Mouse (Mus musculus): ENCODE results near the gene Naa80. TPM values are rescaled to one million over a fixed set of nuclear protein-coding genes. Genes with fewer than 3 reads are reported as not detected.

Gene Naa80
- polyA plus RNA-seq, 1 experiment from 2014 or later: 15.1 TPM

DNA sequence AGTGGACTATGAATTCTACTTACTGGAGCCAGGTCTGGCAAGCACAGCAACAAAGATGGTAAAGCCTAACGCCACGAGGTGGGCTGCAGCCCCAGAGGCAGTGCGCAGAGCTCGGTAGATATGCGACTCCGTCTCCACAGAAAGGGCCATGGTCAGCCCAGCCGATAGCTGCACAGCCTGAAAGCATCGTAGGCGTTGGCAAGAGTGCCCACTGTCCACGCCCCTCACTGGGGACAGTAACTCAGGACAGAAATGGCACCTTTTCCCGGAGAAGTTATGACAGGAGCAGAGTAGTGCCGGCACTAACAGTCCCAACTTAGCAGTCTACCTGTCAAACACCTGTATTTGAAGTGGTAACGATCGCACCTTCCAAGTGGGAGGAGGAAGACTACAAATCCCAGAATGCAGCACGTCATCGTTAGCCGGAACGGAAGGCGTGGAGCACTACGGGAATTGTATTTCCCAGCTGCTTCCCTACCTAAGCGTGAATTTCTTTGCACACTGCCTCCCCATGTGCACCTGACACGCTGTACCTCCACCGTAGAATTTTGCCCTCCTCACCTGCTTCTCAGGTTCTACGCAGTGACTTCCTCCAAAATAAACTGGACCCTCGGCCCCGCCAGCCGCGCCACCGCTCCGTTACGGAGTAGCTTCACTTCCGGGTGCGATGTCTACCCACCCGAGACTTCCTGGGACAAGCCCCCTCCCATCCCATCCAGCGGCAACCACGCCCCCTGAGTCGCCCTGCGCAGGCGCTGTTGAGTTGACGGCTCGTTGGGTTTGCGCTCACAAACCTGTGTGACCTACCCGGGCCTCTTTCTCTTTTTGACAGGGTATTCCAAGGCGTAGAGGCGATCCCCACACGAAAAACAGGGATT, 37.0 kb upstream of the Naa80 start, which contains the start of the genes Cyb561d2 and Nprl2:
Gene Cyb561d2 (minus strand): TSS at position 720 of the 878 bp plus-strand sequence.
Gene Nprl2 (plus strand): TSS at position 753 of the 878 bp plus-strand sequence.
- under 1% methylated on average over 46 of the region's 46 CpGs for WGBS
- peaks cover 28% of the 10 kb centered on the region for H3K4me1 ChIP-seq (ENCODE audit: control insufficient read depth, insufficient read depth, low read length)
- H3K36me3 ChIP-seq (ENCODE audit: control insufficient read depth, insufficient read depth): peaks cover 30% of the 10 kb centered on the region
- peak within 1 kb of the TSS; percentile 92 for H3K4me3 ChIP-seq (ENCODE audit: low read length)
- no peaks in the 10 kb centered on the region for H3K27me3 ChIP-seq (ENCODE audit: control insufficient read depth, insufficient read depth, low read length)
- H3K9ac ChIP-seq (ENCODE audit: low read length): peak within 1 kb of the TSS; percentile 90
- H3K4me2 ChIP-seq (ENCODE audit: low read depth, low read length): peak within 1 kb of the TSS; percentile 99
- peak within 1 kb of the TSS; percentile 74 for H3K27ac ChIP-seq (ENCODE audit: low read length)
- no peaks in the 10 kb centered on the region for H3K9me3 ChIP-seq (replicated peaks; ENCODE audit: control insufficient read depth, low read length)
- ATAC-seq (replicated peaks; ENCODE audit: extremely low read depth, insufficient read depth, low FRiP score): peak; percentile 88

DNA sequence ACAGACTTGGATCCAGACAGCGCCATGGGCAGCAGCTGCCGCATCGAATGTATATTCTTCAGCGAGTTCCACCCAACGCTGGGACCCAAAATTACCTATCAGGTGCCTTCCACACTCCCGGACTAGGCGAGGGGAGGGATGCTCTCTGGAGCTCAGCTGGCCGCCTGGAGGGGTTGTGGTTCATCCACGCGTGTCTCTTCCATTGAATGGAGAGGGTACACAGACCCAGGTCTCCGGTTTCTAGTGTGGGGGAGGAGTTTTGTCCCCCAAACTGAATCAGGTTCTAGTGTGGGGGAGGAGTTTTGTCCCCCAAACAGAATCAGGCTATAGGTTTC, 36.4 kb upstream of the Naa80 start:
- no peak; the same call in 1 of the 2 replicates for ATAC-seq (replicated peaks; ENCODE audit: extremely low read depth, insufficient read depth, low FRiP score)
- Histone ChIP-seq H3K4me3 (ENCODE audit: low read length) (peak overlapping the region; percentile 92), H3K9me3 (replicated peaks; ENCODE audit: control insufficient read depth, low read length) (no peaks in the 10 kb centered on the region), H3K4me1 (ENCODE audit: control insufficient read depth, insufficient read depth, low read length) (peaks cover 29% of the 10 kb centered on the region), H3K4me2 (ENCODE audit: low read depth, low read length) (peak overlapping the region; percentile 99), H3K27ac (ENCODE audit: low read length) (peak overlapping the region; percentile 59; the same call in 1 of the 2 replicates), H3K9ac (ENCODE audit: low read length) (peak overlapping the region; percentile 90), H3K27me3 (ENCODE audit: control insufficient read depth, insufficient read depth, low read length) (no peaks in the 10 kb centered on the region), H3K36me3 (ENCODE audit: control insufficient read depth, insufficient read depth) (peaks cover 30% of the 10 kb centered on the region)
- WGBS: 2% methylated on average over 11 of the region's 11 CpGs

DNA sequence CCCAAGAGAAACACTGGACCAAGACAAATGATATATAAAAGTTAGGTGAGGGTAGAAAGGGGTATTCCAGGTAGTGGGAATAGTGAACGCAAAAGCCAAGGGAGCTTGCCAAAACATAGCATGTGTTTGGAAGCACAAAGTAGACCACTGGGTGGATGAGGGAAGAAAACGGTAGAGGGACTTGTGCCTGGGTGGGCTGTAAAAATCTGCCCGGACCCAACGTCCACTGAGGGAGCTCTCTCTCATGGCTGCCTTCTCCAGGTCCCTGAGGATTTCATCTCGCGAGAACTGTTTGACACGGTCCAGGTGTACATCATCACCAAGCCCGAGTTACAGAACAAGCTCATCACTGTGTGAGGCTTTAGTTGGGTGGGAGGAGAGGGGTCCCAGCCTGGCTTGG, 36.0 kb upstream of the Naa80 start:
- Histone ChIP-seq H3K4me1 (ENCODE audit: control insufficient read depth, insufficient read depth, low read length) (peaks cover 30% of the 10 kb centered on the region), H3K9ac (ENCODE audit: low read length) (peak overlapping the region; percentile 90), H3K9me3 (replicated peaks; ENCODE audit: control insufficient read depth, low read length) (no peaks in the 10 kb centered on the region), H3K27me3 (ENCODE audit: control insufficient read depth, insufficient read depth, low read length) (no peaks in the 10 kb centered on the region), H3K36me3 (ENCODE audit: control insufficient read depth, insufficient read depth) (peaks cover 28% of the 10 kb centered on the region), H3K4me2 (ENCODE audit: low read depth, low read length) (peak overlapping the region; percentile 99), H3K27ac (ENCODE audit: low read length) (no peak overlapping the region), H3K4me3 (ENCODE audit: low read length) (peak overlapping the region; percentile 92)
- ATAC-seq (replicated peaks; ENCODE audit: extremely low read depth, insufficient read depth, low FRiP score): no peak
- WGBS: 38% methylated on average over 8 of the region's 8 CpGs

DNA sequence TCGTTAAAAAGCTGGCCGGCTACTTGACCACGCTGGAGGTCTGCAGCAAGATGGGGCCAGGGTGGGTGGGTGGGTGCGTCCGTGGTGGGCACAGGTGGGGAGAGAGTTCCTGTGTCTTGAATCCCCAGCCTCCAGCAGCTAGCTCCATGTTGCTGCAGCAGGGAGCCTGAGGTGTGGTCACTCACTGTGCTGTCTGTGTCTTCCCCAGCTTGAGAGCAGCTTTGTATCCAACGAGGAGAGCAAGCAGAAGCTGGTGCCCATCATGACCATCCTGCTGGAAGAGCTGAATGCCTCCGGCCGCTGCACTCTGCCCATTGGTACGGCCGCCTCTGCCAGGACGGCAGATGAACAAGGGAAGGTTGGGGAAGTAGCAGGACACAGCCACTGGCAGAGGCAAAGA, 35.4 kb upstream of the Naa80 start:
- no peak for ATAC-seq (replicated peaks; ENCODE audit: extremely low read depth, insufficient read depth, low FRiP score)
- H3K4me1 ChIP-seq (ENCODE audit: control insufficient read depth, insufficient read depth, low read length): peaks cover 30% of the 10 kb centered on the region
- no peaks in the 10 kb centered on the region for H3K27me3 ChIP-seq (ENCODE audit: control insufficient read depth, insufficient read depth, low read length)
- H3K9ac ChIP-seq (ENCODE audit: low read length): no peak overlapping the region
- no peaks in the 10 kb centered on the region for H3K9me3 ChIP-seq (replicated peaks; ENCODE audit: control insufficient read depth, low read length)
- H3K36me3 ChIP-seq (ENCODE audit: control insufficient read depth, insufficient read depth): peaks cover 22% of the 10 kb centered on the region
- no peak overlapping the region for H3K4me2 ChIP-seq (ENCODE audit: low read depth, low read length)
- no peak overlapping the region for H3K27ac ChIP-seq (ENCODE audit: low read length)
- WGBS: 84% methylated on average over 11 of the region's 11 CpGs
- H3K4me3 ChIP-seq (ENCODE audit: low read length): no peak overlapping the region

DNA sequence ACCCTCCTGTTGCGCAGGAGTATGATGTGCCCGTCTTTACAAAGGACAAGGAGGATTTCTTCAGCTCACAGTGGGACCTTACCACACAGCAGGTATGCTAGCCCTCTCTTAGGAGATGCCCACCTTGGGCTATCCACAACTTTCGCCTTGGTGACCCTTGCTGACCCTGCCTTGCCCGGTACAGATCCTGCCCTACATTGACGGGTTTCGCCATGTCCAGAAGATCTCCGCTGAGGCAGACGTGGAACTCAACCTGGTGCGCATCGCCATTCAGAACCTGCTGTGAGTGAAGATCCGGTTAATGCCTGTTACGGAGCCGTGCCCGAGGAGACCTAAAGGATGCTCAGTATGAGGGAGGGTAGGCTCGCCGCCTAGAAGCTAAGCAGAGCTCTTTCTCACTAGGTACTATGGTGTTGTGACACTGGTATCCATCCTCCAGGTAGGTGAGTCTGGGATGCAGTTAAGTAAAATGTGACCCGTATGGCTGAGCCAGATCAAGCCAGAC, 34.4 kb upstream of the Naa80 start:
- peaks cover 30% of the 10 kb centered on the region for H3K4me1 ChIP-seq (ENCODE audit: control insufficient read depth, insufficient read depth, low read length)
- H3K9ac ChIP-seq (ENCODE audit: low read length): no peak overlapping the region
- H3K4me3 ChIP-seq (ENCODE audit: low read length): no peak overlapping the region
- no peaks in the 10 kb centered on the region for H3K9me3 ChIP-seq (replicated peaks; ENCODE audit: control insufficient read depth, low read length)
- H3K27me3 ChIP-seq (ENCODE audit: control insufficient read depth, insufficient read depth, low read length): no peaks in the 10 kb centered on the region
- H3K4me2 ChIP-seq (ENCODE audit: low read depth, low read length): no peak overlapping the region
- ATAC-seq (replicated peaks; ENCODE audit: extremely low read depth, insufficient read depth, low FRiP score): no peak
- H3K27ac ChIP-seq (ENCODE audit: low read length): no peak overlapping the region
- 93% methylated on average over 17 of the region's 17 CpGs for WGBS
- H3K36me3 ChIP-seq (ENCODE audit: control insufficient read depth, insufficient read depth): peaks cover 12% of the 10 kb centered on the region

DNA sequence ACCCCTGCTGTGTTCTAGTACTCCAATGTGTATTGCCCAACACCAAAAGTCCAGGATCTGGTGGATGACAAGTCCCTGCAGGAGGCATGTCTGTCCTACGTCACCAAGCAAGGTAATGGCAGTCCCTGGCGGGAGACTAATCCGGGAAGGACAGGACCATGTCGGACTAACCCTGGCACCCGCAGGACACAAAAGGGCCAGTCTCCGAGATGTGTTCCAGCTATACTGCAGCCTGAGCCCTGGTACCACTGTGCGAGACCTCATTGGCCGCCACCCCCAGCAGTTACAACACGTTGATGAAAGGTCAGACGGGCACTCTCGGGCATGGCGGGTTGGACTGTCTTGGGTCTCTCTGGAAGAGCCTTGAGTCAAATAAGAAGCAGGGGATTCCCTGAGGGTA, 34.0 kb upstream of the Naa80 start:
- Histone ChIP-seq H3K9ac (ENCODE audit: low read length) (no peak overlapping the region), H3K4me1 (ENCODE audit: control insufficient read depth, insufficient read depth, low read length) (peaks cover 30% of the 10 kb centered on the region), H3K27me3 (ENCODE audit: control insufficient read depth, insufficient read depth, low read length) (no peaks in the 10 kb centered on the region), H3K4me3 (ENCODE audit: low read length) (no peak overlapping the region), H3K27ac (ENCODE audit: low read length) (no peak overlapping the region), H3K36me3 (ENCODE audit: control insufficient read depth, insufficient read depth) (peaks cover 9% of the 10 kb centered on the region), H3K9me3 (replicated peaks; ENCODE audit: control insufficient read depth, low read length) (no peaks in the 10 kb centered on the region), H3K4me2 (ENCODE audit: low read depth, low read length) (no peak overlapping the region)
- ATAC-seq (replicated peaks; ENCODE audit: extremely low read depth, insufficient read depth, low FRiP score): no peak
- 86% methylated on average over 12 of the region's 12 CpGs for WGBS

DNA sequence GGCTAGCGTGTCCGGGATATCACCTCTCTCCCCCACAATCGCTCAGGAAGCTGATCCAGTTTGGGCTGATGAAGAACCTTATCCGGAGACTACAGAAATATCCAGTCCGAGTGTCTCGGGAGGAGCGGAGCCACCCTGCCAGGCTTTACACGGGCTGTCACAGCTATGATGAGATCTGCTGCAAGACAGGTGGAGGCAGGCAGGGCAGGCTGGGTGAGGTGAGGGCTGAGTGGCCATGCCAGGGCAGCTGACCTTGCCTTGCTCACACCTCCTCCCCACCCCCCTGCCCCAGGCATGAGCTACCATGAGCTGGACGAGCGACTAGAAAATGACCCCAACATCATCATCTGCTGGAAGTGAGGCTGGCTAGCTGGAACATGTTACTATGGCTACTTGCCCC, 33.5 kb upstream of the Naa80 start:
- Histone ChIP-seq H3K9me3 (replicated peaks; ENCODE audit: control insufficient read depth, low read length) (no peaks in the 10 kb centered on the region), H3K4me1 (ENCODE audit: control insufficient read depth, insufficient read depth, low read length) (peaks cover 30% of the 10 kb centered on the region), H3K4me3 (ENCODE audit: low read length) (no peak overlapping the region), H3K4me2 (ENCODE audit: low read depth, low read length) (no peak overlapping the region), H3K27ac (ENCODE audit: low read length) (no peak overlapping the region), H3K9ac (ENCODE audit: low read length) (no peak overlapping the region), H3K27me3 (ENCODE audit: control insufficient read depth, insufficient read depth, low read length) (peaks cover 3% of the 10 kb centered on the region; the same call in 1 of the 2 replicates), H3K36me3 (ENCODE audit: control insufficient read depth, insufficient read depth) (peaks cover 9% of the 10 kb centered on the region)
- 79% methylated on average over 10 of the region's 10 CpGs for WGBS
- ATAC-seq (replicated peaks; ENCODE audit: extremely low read depth, insufficient read depth, low FRiP score): no peak

DNA sequence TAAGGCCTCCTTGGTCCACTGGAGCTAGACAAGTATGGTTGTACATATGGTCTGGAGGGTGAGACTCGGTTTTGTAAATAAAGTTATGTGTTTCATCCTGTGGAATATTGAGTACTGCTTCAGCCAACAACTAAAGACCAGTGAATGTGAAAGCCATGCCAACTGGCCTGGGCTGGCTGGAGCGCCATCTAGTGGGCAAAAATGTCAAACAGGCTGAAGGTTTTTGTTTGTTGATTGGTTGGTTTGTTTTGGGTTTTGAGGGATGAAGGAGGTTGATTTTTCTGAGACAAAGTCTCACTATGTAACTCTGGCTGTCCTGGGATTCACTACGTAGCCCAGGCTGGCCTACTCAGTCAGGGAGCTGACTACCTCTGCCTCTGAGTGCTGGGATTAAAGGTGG, 33.1 kb upstream of the Naa80 start:
- peaks cover 31% of the 10 kb centered on the region for H3K4me1 ChIP-seq (ENCODE audit: control insufficient read depth, insufficient read depth, low read length)
- WGBS: 10% methylated on average over 3 of the region's 3 CpGs
- H3K9me3 ChIP-seq (replicated peaks; ENCODE audit: control insufficient read depth, low read length): no peaks in the 10 kb centered on the region
- no peak overlapping the region for H3K4me3 ChIP-seq (ENCODE audit: low read length)
- no peak overlapping the region for H3K9ac ChIP-seq (ENCODE audit: low read length)
- H3K36me3 ChIP-seq (ENCODE audit: control insufficient read depth, insufficient read depth): peaks cover 9% of the 10 kb centered on the region
- H3K27ac ChIP-seq (ENCODE audit: low read length): no peak overlapping the region
- H3K4me2 ChIP-seq (ENCODE audit: low read depth, low read length): no peak overlapping the region
- no peak for ATAC-seq (replicated peaks; ENCODE audit: extremely low read depth, insufficient read depth, low FRiP score)
- H3K27me3 ChIP-seq (ENCODE audit: control insufficient read depth, insufficient read depth, low read length): peaks cover 7% of the 10 kb centered on the region

DNA sequence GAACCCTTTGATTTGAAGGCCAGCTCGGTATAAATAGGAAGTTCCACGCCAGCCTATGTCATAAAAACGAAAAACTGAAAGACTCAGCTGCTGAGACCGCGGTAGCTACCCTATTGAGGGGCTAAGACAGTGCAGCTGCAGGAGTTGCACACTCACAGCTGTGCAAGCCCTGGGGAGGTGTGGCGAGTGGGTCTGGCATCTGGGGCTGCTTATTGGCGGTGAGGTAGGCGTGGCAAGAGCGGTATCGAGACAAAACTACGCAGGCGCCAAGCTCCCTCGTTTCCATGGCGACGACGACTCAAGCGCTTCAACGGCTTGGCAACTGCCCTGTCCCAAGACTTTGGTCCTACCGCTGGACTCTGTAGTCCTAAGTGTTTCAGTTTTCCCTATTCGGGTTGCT, 31.7 kb upstream of the Naa80 start, which contains the start of gene Zmynd10:
Gene Zmynd10 (plus strand): TSS at position 273 of the 400 bp plus-strand sequence.
- peak within 1 kb of the TSS; percentile 58 for H3K27ac ChIP-seq (ENCODE audit: low read length)
- WGBS: 2% methylated on average over 20 of the region's 20 CpGs

More for the DNA sequence above, 31.7 kb upstream of the Naa80 start, which contains the start of gene Zmynd10:
- ATAC-seq (replicated peaks; ENCODE audit: extremely low read depth, insufficient read depth, low FRiP score): peak; percentile 33; the same call in 1 of the 2 replicates
- no peaks in the 10 kb centered on the region for H3K9me3 ChIP-seq (replicated peaks; ENCODE audit: control insufficient read depth, low read length)
- H3K27me3 ChIP-seq (ENCODE audit: control insufficient read depth, insufficient read depth, low read length): peaks cover 8% of the 10 kb centered on the region
- peaks cover 9% of the 10 kb centered on the region for H3K36me3 ChIP-seq (ENCODE audit: control insufficient read depth, insufficient read depth)
- peaks cover 35% of the 10 kb centered on the region for H3K4me1 ChIP-seq (ENCODE audit: control insufficient read depth, insufficient read depth, low read length)
- H3K4me2 ChIP-seq (ENCODE audit: low read depth, low read length): peak within 1 kb of the TSS; percentile 41
- H3K9ac ChIP-seq (ENCODE audit: low read length): peak within 1 kb of the TSS; percentile 15; the same call in 1 of the 2 replicates
- H3K4me3 ChIP-seq (ENCODE audit: low read length): peak within 1 kb of the TSS; percentile 32
